Mouse (Mus musculus): ENCODE measurements around the gene Ndrg4. TPM values are rescaled to one million over a fixed set of nuclear protein-coding genes. Genes with fewer than 3 reads are reported as not detected.

Ndrg4 gene
- polyA plus RNA-seq, 1 experiment from 2014 or later, result 87.3 TPM

DNA sequence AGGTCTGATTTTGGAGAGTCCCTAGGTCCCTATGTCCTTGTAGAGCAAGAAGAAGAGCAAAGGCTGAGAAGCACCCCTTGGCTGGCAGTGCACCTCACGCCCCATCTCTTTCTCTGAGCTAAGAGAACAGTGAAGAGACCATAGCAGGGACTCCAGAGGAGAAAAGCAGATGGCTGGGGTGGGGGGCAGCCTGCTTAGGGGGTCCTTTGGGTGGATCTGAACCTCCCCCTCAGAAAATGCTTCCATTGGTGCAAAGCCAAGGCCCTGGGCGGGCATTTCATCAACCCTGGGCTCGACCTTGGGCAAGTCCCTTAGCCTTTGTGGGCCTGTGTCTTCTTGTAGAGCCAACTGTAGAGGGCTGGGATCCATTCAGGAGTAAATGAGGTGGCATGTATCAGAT is 27.8 kb downstream of the Ndrg4 start:
- Histone ChIP-seq H3K27me3 (ENCODE audit: control insufficient read depth, insufficient read depth, low read length) (no peaks in the 10 kb centered on the region), H3K4me1 (ENCODE audit: control insufficient read depth, insufficient read depth, low read length) (peaks cover 11% of the 10 kb centered on the region; the same call in 1 of the 2 replicates), H3K9me3 (ENCODE audit: control insufficient read depth, low read length) (no peaks in the 10 kb centered on the region), H3K9ac (ENCODE audit: low read length) (no peak overlapping the region), H3K36me3 (ENCODE audit: control insufficient read depth, insufficient read depth, low read length) (no peaks in the 10 kb centered on the region), H3K4me3 (ENCODE audit: low read depth, low read length) (no peak overlapping the region), H3K27ac (ENCODE audit: low read depth, low read length) (no peak overlapping the region), H3K4me2 (ENCODE audit: low read depth) (no peak overlapping the region)
- DNase-seq (ENCODE audit: low spot score) (no peak), ATAC-seq (ENCODE audit: insufficient read depth, low FRiP score, low TSS enrichment) (no peak)
- 92% methylated on average over 3 of the region's 3 CpGs for WGBS

- no peak overlapping the region for H3K4me3 ChIP-seq (ENCODE audit: low read depth, low read length)
- 80% methylated on average over 7 of the region's 7 CpGs for WGBS
- no peaks in the 10 kb centered on the region for H3K27me3 ChIP-seq (ENCODE audit: control insufficient read depth, insufficient read depth, low read length)
- no peaks in the 10 kb centered on the region for H3K9me3 ChIP-seq (ENCODE audit: control insufficient read depth, low read length)
- DNase-seq (ENCODE audit: low spot score) (no peak), ATAC-seq (ENCODE audit: insufficient read depth, low FRiP score, low TSS enrichment) (no peak)
- H3K36me3 ChIP-seq (ENCODE audit: control insufficient read depth, insufficient read depth, low read length), result no peaks in the 10 kb centered on the region
- no peak overlapping the region for H3K27ac ChIP-seq (ENCODE audit: low read depth, low read length)
- no peak overlapping the region for H3K9ac ChIP-seq (ENCODE audit: low read length)
- no peaks in the 10 kb centered on the region for H3K4me1 ChIP-seq (ENCODE audit: control insufficient read depth, insufficient read depth, low read length)
- H3K4me2 ChIP-seq (ENCODE audit: low read depth), result no peak overlapping the region
These were observed 32.8 kb downstream of the Ndrg4 start for GRCm38 (mm10) chr8:95709579-95709978.

- Histone ChIP-seq H3K36me3 (ENCODE audit: control insufficient read depth, insufficient read depth, low read length) (no peaks in the 10 kb centered on the region), H3K4me1 (ENCODE audit: control insufficient read depth, insufficient read depth, low read length) (peaks cover 3% of the 10 kb centered on the region), H3K4me2 (ENCODE audit: low read depth) (no peak overlapping the region), H3K9ac (ENCODE audit: low read length) (no peak overlapping the region), H3K9me3 (ENCODE audit: control insufficient read depth, low read length) (no peaks in the 10 kb centered on the region), H3K27me3 (ENCODE audit: control insufficient read depth, insufficient read depth, low read length) (no peaks in the 10 kb centered on the region), H3K4me3 (ENCODE audit: low read depth, low read length) (no peak overlapping the region), H3K27ac (ENCODE audit: low read depth, low read length) (no peak overlapping the region)
- DNase-seq (ENCODE audit: low spot score) (no peak), ATAC-seq (ENCODE audit: insufficient read depth, low FRiP score, low TSS enrichment) (no peak)
- 76% methylated on average over 3 of the region's 3 CpGs for WGBS
These were observed 34.2 kb downstream of the Ndrg4 start for GRCm38 (mm10) chr8:95711029-95711428.

- no peak for DNase-seq (ENCODE audit: low spot score)
- H3K4me3 ChIP-seq (ENCODE audit: low read depth, low read length), result no peak overlapping the region
- no peak overlapping the region for H3K27ac ChIP-seq (ENCODE audit: low read depth, low read length)
- peaks cover 13% of the 10 kb centered on the region for H3K4me1 ChIP-seq (ENCODE audit: control insufficient read depth, insufficient read depth, low read length)
- WGBS, result 87% methylated on average over 9 of the region's 9 CpGs
- H3K27me3 ChIP-seq (ENCODE audit: control insufficient read depth, insufficient read depth, low read length), result no peaks in the 10 kb centered on the region
- no peaks in the 10 kb centered on the region for H3K36me3 ChIP-seq (ENCODE audit: control insufficient read depth, insufficient read depth, low read length)
- H3K9ac ChIP-seq (ENCODE audit: low read length), result no peak overlapping the region
- ATAC-seq (ENCODE audit: insufficient read depth, low FRiP score, low TSS enrichment), result no peak
- H3K4me2 ChIP-seq (ENCODE audit: low read depth), result no peak overlapping the region
- no peaks in the 10 kb centered on the region for H3K9me3 ChIP-seq (ENCODE audit: control insufficient read depth, low read length)
These were observed 35.6 kb downstream of the Ndrg4 start for GRCm38 (mm10) chr8:95712395-95712794.

GRCm38 (mm10) chr8:95713100-95714010 is 36.6 kb downstream of the Ndrg4 start:
- H3K4me1 ChIP-seq (ENCODE audit: control insufficient read depth, insufficient read depth, low read length), result peaks cover 13% of the 10 kb centered on the region
- no peaks in the 10 kb centered on the region for H3K27me3 ChIP-seq (ENCODE audit: control insufficient read depth, insufficient read depth, low read length)
- peaks cover 3% of the 10 kb centered on the region for H3K36me3 ChIP-seq (ENCODE audit: control insufficient read depth, insufficient read depth, low read length)
- no peak overlapping the region for H3K4me3 ChIP-seq (ENCODE audit: low read depth, low read length)
- 76% methylated on average over 18 of the region's 19 CpGs for WGBS
- peak; percentile 19; the same call in 1 of the 2 replicates for ATAC-seq (ENCODE audit: insufficient read depth, low FRiP score, low TSS enrichment)
- H3K9ac ChIP-seq (ENCODE audit: low read length), result no peak overlapping the region
- DNase-seq (ENCODE audit: low spot score), result peak; percentile 69
- no peak overlapping the region for H3K27ac ChIP-seq (ENCODE audit: low read depth, low read length)
- no peaks in the 10 kb centered on the region for H3K9me3 ChIP-seq (ENCODE audit: control insufficient read depth, low read length)
- H3K4me2 ChIP-seq (ENCODE audit: low read depth), result no peak overlapping the region

- DNase-seq (ENCODE audit: low spot score), result no peak
- Histone ChIP-seq H3K4me1 (ENCODE audit: control insufficient read depth, insufficient read depth, low read length) (peaks cover 13% of the 10 kb centered on the region), H3K27me3 (ENCODE audit: control insufficient read depth, insufficient read depth, low read length) (no peaks in the 10 kb centered on the region), H3K9me3 (ENCODE audit: control insufficient read depth, low read length) (no peaks in the 10 kb centered on the region), H3K27ac (ENCODE audit: low read depth, low read length) (no peak overlapping the region), H3K9ac (ENCODE audit: low read length) (no peak overlapping the region), H3K4me2 (ENCODE audit: low read depth) (no peak overlapping the region), H3K4me3 (ENCODE audit: low read depth, low read length) (no peak overlapping the region), H3K36me3 (ENCODE audit: control insufficient read depth, insufficient read depth, low read length) (peaks cover 5% of the 10 kb centered on the region)
- WGBS, result 90% methylated on average over 4 of the region's 4 CpGs
- no peak for ATAC-seq (ENCODE audit: insufficient read depth, low FRiP score, low TSS enrichment)
These were observed 37.6 kb downstream of the Ndrg4 start for GRCm38 (mm10) chr8:95714367-95714766.

DNA sequence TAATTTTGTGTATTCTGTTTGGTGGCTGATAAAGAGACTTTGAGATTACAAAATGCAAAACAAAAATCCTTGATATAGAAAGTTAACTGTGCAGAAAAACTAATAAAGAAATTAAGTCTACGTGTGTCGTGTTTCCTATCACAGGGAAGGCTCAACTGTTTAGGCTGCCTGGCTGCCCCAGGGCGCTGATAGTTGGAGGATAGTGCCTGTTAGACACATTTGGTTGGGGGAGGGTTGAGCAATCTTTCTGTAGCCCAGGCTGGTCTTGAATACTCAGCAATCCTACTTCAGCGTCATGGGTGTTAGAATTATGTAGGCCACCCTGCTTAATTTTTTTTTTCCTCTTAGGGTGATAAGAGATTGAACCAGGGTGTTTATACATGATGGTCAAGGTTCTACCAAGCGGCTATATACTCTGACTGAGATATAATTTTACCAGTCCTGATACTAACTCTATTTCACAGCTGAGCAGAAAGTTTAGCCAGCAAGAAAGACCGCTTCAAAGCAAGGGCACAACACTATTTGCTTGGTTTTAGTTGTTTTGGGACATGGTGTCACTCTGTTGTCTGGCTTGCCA is 38.1 kb downstream of the Ndrg4 start:
- no peaks in the 10 kb centered on the region for H3K27me3 ChIP-seq (ENCODE audit: control insufficient read depth, insufficient read depth, low read length)
- no peak overlapping the region; the same call in 1 of the 2 replicates for H3K4me3 ChIP-seq (ENCODE audit: low read depth, low read length)
- H3K9me3 ChIP-seq (ENCODE audit: control insufficient read depth, low read length), result no peaks in the 10 kb centered on the region
- peaks cover 5% of the 10 kb centered on the region for H3K36me3 ChIP-seq (ENCODE audit: control insufficient read depth, insufficient read depth, low read length)
- peak overlapping the region; percentile 62 for H3K4me2 ChIP-seq (ENCODE audit: low read depth)
- DNase-seq (ENCODE audit: low spot score) (no peak), ATAC-seq (ENCODE audit: insufficient read depth, low FRiP score, low TSS enrichment) (no peak)
- WGBS, result 89% methylated on average over 6 of the region's 6 CpGs
- H3K9ac ChIP-seq (ENCODE audit: low read length), result no peak overlapping the region
- peaks cover 13% of the 10 kb centered on the region for H3K4me1 ChIP-seq (ENCODE audit: control insufficient read depth, insufficient read depth, low read length)
- no peak overlapping the region for H3K27ac ChIP-seq (ENCODE audit: low read depth, low read length)

- Histone ChIP-seq H3K9ac (ENCODE audit: low read length) (peak within 1 kb of the TSS; percentile 73), H3K27ac (ENCODE audit: low read depth, low read length) (0 out of 2 replicates have a peak within 1 kb of the TSS, but pooled peaks have one; percentile 53), H3K9me3 (ENCODE audit: control insufficient read depth, low read length) (no peaks in the 10 kb centered on the region), H3K4me2 (ENCODE audit: low read depth) (peak within 1 kb of the TSS; percentile 62), H3K4me1 (ENCODE audit: control insufficient read depth, insufficient read depth, low read length) (peaks cover 13% of the 10 kb centered on the region), H3K36me3 (ENCODE audit: control insufficient read depth, insufficient read depth, low read length) (peaks cover 5% of the 10 kb centered on the region), H3K4me3 (ENCODE audit: low read depth, low read length) (peak within 1 kb of the TSS; percentile 85), H3K27me3 (ENCODE audit: control insufficient read depth, insufficient read depth, low read length) (no peaks in the 10 kb centered on the region)
- WGBS, result under 1% methylated on average over 78 of the region's 79 CpGs
- ATAC-seq (ENCODE audit: insufficient read depth, low FRiP score, low TSS enrichment), result peak; percentile 83
- DNase-seq (ENCODE audit: low spot score), result peak; percentile 90
These were observed 39.1 kb downstream of the Ndrg4 start, which contains the start of gene Setd6 for GRCm38 (mm10) chr8:95715676-95716531. TSS of gene Setd6 (plus strand) at chr8:95715881.
